Mouse (Mus musculus) myocyte (in vitro differentiated cells): Measurements from ENCODE around the gene Usp5. TPM values are rescaled to one million over a fixed set of nuclear protein-coding genes. Genes with fewer than 3 reads are reported as not detected.
A peak's percentile ranks its signal among the peaks of the same experiment; 100 is the strongest.

Source experiments
- H3K27me3 ChIP-seq: one replicate; pipeline ENCODE4 v1.6.1; 2011; ENCODE audit not compliant: control insufficient read depth, insufficient read depth, insufficient read length
- H3K36me3 ChIP-seq: one replicate; pipeline ENCODE4 v1.6.1; 2011; ENCODE audit not compliant: control insufficient read depth, insufficient read depth
- H3K4me2 ChIP-seq: one replicate; pipeline ENCODE4 v1.6.1; 2011; ENCODE audit warnings: low read depth, control low read depth
- H3K4me3 ChIP-seq: one replicate; pipeline ENCODE4 v1.5.1; 2011; ENCODE audit warnings: mild to moderate bottlenecking, control low read depth, moderate library complexity
- H3K79me2 ChIP-seq: one replicate; pipeline ENCODE4 v1.6.1; 2011; ENCODE audit not compliant: control insufficient read depth, insufficient read depth
- H3ac ChIP-seq: one replicate; pipeline ENCODE4 v1.6.1; 2011; ENCODE audit not compliant: control insufficient read depth, insufficient read length
- CEBPB ChIP-seq: IDR thresholded peaks from 2 replicates; pipeline ENCODE4 v1.6.1; 2011; ENCODE audit warnings: mild to moderate bottlenecking, moderate library complexity; ENCODE audit not compliant: poor library complexity, insufficient read depth, severe bottlenecking
- E2F4 ChIP-seq: IDR thresholded peaks from one replicate; pipeline ENCODE4 v1.6.1; 2011; ENCODE audit warnings: mild to moderate bottlenecking, control low read depth, moderate library complexity; ENCODE audit not compliant: insufficient read depth
- MAX ChIP-seq: IDR thresholded peaks from one replicate; pipeline ENCODE4 v1.6.1; 2011; ENCODE audit warnings: low read depth, mild to moderate bottlenecking, control low read depth
- MYOD1 ChIP-seq, 3 experiments: IDR thresholded peaks; one replicate each; pipeline ENCODE4 v1.6.1; 2011; ENCODE audit warnings: control low read depth in 2 of 3, low read depth in 2 of 3, mild to moderate bottlenecking in 2 of 3, moderate library complexity in 1 of 3; ENCODE audit not compliant: insufficient read length in 2 of 3, control insufficient read depth in 1 of 3
- MYOG ChIP-seq, 3 experiments: IDR thresholded peaks; one replicate each; pipeline ENCODE4 v1.6.1; 2011; ENCODE audit warnings: control low read depth in 2 of 3, low read depth in 2 of 3, mild to moderate bottlenecking in 2 of 3; ENCODE audit not compliant: insufficient read length in 2 of 3, control insufficient read depth in 1 of 3, insufficient read depth in 1 of 3
- POLR2A ChIP-seq: IDR thresholded peaks from one replicate; pipeline ENCODE4 v1.6.1; 2011; ENCODE audit warnings: low read depth, mild to moderate bottlenecking, control low read depth, moderate library complexity; ENCODE audit not compliant: insufficient read length
- POLR2AphosphoS2 ChIP-seq: IDR thresholded peaks from one replicate; pipeline ENCODE4 v1.6.1; 2011; ENCODE audit warnings: low read depth, control low read depth; ENCODE audit not compliant: insufficient read length
- REST ChIP-seq: IDR thresholded peaks from one replicate; pipeline ENCODE4 v1.6.1; 2011; ENCODE audit warnings: mild to moderate bottlenecking, control low read depth, moderate library complexity; ENCODE audit not compliant: insufficient read depth, insufficient read length
- SRF ChIP-seq: IDR thresholded peaks from one replicate; pipeline ENCODE4 v1.6.1; 2011; ENCODE audit warnings: low read depth; ENCODE audit not compliant: control insufficient read depth, insufficient read length
- TCF12 ChIP-seq: IDR thresholded peaks from one replicate; pipeline ENCODE4 v1.6.1; 2011; ENCODE audit warnings: mild to moderate bottlenecking, control low read depth; ENCODE audit not compliant: poor library complexity, insufficient read depth, severe bottlenecking
- TCF3 ChIP-seq: IDR thresholded peaks from one replicate; pipeline ENCODE4 v1.6.1; 2011; ENCODE audit warnings: low read depth, control low read depth; ENCODE audit not compliant: insufficient read length
- USF1 ChIP-seq: IDR thresholded peaks from one replicate; pipeline ENCODE4 v1.6.1; 2011; ENCODE audit warnings: low read depth, mild to moderate bottlenecking, control low read depth, moderate library complexity
- polyA plus RNA-seq: library from polyadenylated mRNA; unstranded; fragments of >200 nt; fragmentation: generic; extraction: Trizol; gene quantifications from one replicate; pipeline ENCODE4 v1.2.1, GENCODE M21; 2012; ENCODE audit warnings: missing spikeins

Usp5 gene
- polyA plus RNA-seq, 1 experiment: 123 TPM

GRCm38 (mm10) chr6:124770013-124770412 is 59.3 kb downstream of the Usp5 start:
- Histone ChIP-seq H3ac (no peak overlapping the region), H3K4me2 (peak overlapping the region; percentile 89), H3K36me3 (no peaks in the 10 kb centered on the region), H3K4me3 (peak overlapping the region; percentile 47), H3K79me2 (no peaks in the 10 kb centered on the region), H3K27me3 (no peaks in the 10 kb centered on the region)
- TF ChIP-seq USF1: no peak
- TF ChIP-seq E2F4: no peak
- no peak for TF ChIP-seq POLR2A

GRCm38 (mm10) chr6:124769101-124769765 is 60.1 kb downstream of the Usp5 start, which contains the start of gene Eno2:
TSS of gene Eno2 (minus strand) at chr6:124769673.
- Histone ChIP-seq H3K4me3 (peak within 1 kb of the TSS; percentile 47), H3ac (peak within 1 kb of the TSS; percentile 5), H3K36me3 (no peaks in the 10 kb centered on the region), H3K27me3 (no peaks in the 10 kb centered on the region), H3K79me2 (no peaks in the 10 kb centered on the region), H3K4me2 (peak within 1 kb of the TSS; percentile 89)
- peak; percentile 77 for TF ChIP-seq POLR2AphosphoS2
- TF ChIP-seq USF1: peak; percentile 23
- no peak for TF ChIP-seq TCF3
- peak; percentile 74 for TF ChIP-seq POLR2A

- no peaks in the 10 kb centered on the region for H3K27me3 ChIP-seq
- H3ac ChIP-seq: peak overlapping the region; percentile 5
- no peaks in the 10 kb centered on the region for H3K79me2 ChIP-seq
- no peaks in the 10 kb centered on the region for H3K36me3 ChIP-seq
- H3K4me3 ChIP-seq: peak overlapping the region; percentile 47
- H3K4me2 ChIP-seq: peak overlapping the region; percentile 89
- TF ChIP-seq TCF3: no peak
- no peak for TF ChIP-seq MYOG (IDR thresholded peaks at IDR 0.05; ENCODE audit: control insufficient read depth in 1 of 3, insufficient read depth in 1 of 3, insufficient read length in 2 of 3, low read depth in 2 of 3)
- TF ChIP-seq SRF: no peak
- no peak for TF ChIP-seq REST
- no peak for TF ChIP-seq MAX
- TF ChIP-seq POLR2A: no peak
- TF ChIP-seq CEBPB: no peak
Observed at GRCm38 (mm10) chr6:124768704-124769044, 60.6 kb downstream of the Usp5 start.

GRCm38 (mm10) chr6:124767920-124768703 is 61.2 kb downstream of the Usp5 start:
- Histone ChIP-seq H3K4me2 (peak overlapping the region; percentile 89), H3K4me3 (peak overlapping the region; percentile 47), H3K27me3 (no peaks in the 10 kb centered on the region), H3K79me2 (no peaks in the 10 kb centered on the region), H3ac (no peak overlapping the region), H3K36me3 (no peaks in the 10 kb centered on the region)
- TF ChIP-seq POLR2AphosphoS2 (no peak), REST (no peak), TCF3 (no peak), MYOG (IDR thresholded peaks at IDR 0.05; ENCODE audit: control insufficient read depth in 1 of 3, insufficient read depth in 1 of 3, insufficient read length in 2 of 3, low read depth in 2 of 3) (no peak), USF1 (no peak)

GRCm38 (mm10) chr6:124767536-124767919 is 61.8 kb downstream of the Usp5 start:
- no peak overlapping the region for H3K4me3 ChIP-seq
- H3K27me3 ChIP-seq: no peaks in the 10 kb centered on the region
- H3ac ChIP-seq: no peak overlapping the region
- no peaks in the 10 kb centered on the region for H3K36me3 ChIP-seq
- TF ChIP-seq E2F4 (no peak), MYOG (IDR thresholded peaks at IDR 0.05; ENCODE audit: control insufficient read depth in 1 of 3, insufficient read depth in 1 of 3, insufficient read length in 2 of 3, low read depth in 2 of 3) (no peak), TCF12 (no peak), POLR2A (no peak), REST (no peak), MAX (no peak), USF1 (no peak), MYOD1 (IDR thresholded peaks at IDR 0.05; ENCODE audit: control insufficient read depth in 1 of 3, insufficient read length in 2 of 3, low read depth in 2 of 3) (no peak)
- peak overlapping the region; percentile 89 for H3K4me2 ChIP-seq
- H3K79me2 ChIP-seq: no peaks in the 10 kb centered on the region
